Mouse (Mus musculus): ENCODE results near the gene Gm21117.
"Not testable (repeated sequence)": the region's sequence is repeated elsewhere in the genome, so short reads cannot be mapped to it uniquely, and the experiment has no call there.

Gene Gm21117

GRCm38 (mm10) chrY:51124920-51125319 lies at the start of gene Gm21117:
TSS of gene Gm21117 (plus strand) at chrY:51125220.
- not testable (repeated sequence) for DNase-seq (ENCODE audit: low spot score)
